Mouse (Mus musculus) 3134 (cell line): ENCODE results near the gene Cav1.

Experiments
- DNase-seq: peaks from one replicate; pipeline ENCODE4 v3.0.0-alpha.2; 2011; ENCODE audit warnings: low spot score; ENCODE audit not compliant: insufficient read length; ENCODE audit errors: extremely low read depth

The Cav1 gene

DNA sequence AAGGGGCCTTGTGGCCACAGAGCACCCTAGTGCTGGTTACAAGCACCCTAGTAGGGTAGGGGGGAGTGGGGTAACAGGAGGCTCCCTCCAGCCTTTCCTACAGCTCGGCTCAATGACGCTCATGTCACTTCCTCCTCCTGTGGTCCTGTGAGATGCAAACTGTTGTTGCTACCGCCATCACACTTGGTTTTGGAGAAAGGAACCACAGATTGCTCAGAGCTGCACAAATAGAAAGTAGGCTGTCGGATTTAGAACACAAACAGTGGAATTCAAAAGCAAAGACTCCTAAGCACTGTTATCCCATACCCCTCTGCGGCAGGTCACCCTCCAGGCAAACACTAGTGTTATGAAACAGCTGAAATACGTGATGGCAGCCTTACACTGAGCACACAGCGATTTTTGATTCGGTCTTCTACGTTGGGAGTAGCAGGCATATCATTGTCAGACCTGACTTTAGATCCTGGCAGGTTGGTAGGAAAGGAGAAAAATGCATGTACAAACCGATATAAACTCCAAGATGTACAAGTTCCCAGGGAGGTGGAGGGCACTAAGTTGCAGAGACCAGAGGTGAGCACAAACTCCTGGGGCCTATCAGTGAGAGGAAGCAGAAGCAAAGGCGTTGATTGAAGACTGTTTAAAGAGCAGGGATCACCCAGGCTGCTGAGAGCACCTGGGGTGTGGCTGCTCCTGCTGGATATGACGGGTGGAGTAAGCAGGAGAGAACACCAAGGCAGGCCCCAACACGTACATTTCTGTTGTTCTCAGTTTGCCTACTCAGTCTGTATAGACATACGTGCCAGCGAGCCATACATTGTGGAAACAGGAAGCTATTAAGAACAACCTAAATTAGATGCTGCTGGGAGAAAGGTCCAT is 10.4 kb downstream of the Cav1 start:
- no peak for DNase-seq

DNA sequence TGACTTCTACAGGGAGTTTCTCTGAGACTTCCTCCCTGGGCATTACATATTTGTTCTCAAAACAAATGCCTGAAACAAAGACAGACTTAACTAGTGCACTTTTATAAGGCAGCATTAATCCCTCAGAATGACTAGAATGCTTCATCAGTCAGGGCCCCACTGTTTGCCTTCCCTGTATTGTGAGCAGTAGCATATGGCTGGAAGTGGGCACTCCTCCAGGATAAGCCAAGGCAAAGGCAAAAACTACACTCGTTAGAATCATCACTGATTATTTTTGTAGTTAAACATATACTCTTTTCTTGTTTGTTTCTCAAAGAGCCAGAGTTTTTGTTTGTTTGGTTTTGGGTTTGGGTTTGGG is 11.0 kb downstream of the Cav1 start:
- no peak for DNase-seq

DNA sequence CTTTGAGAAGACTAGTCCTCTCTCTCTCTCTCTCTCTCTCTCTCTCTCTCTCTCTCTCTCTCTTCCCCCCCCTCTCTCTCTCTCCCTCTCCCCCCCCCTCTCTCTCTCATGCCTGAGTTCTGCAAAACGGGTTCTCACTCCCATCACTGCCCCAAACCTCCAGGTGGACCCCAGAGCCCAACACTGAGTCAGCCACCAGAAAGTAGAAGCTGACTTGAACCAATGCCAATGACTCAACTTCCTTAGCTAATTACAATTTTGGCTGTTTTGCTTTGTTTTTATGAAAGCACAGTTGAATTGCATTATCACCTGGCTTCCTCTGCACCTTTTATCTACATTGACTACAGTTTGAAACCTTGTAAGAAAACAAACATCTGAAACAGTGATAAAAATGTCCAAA is 11.8 kb downstream of the Cav1 start:
- DNase-seq = peak; percentile 22

DNA sequence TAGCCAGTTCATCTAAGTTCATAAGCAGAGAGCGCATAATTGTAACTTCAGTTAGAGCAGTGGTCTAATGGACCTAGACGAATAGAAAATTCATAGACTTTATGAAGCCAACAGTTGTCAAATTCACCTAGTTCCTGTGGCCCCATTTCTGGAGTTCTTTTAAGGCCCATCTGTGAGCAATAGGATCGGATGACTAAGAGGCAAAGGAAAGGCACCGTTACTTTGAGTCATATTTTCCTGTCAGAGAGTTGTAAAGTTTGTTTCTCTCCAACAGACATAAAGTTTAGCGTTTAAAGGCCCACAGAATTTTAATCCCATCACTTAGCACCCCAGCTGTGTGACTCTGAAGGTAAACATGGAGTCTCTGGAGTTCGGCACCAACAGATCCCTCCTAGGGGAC is 15.8 kb downstream of the Cav1 start:
- DNase-seq = no peak

DNA sequence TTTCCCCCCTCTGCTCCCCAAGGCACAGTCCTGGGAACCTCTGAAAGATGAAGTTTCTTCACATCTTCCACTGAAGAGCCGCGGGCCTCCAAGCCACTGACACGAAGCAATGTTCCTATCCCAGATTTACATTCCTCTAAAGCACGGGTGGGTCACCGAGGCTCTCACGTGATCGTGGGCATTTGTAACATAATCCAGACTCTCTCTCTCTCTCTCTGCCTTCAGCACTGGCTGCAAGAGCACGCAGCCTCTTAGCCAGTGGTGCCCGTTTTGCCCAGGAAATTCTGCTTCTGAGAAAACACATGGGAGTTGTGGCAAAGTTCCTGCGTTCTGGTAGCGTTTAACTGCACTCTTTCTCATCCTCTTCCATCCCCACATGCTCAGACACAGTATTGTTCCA is 21.1 kb downstream of the Cav1 start:
- no peak for DNase-seq

DNA sequence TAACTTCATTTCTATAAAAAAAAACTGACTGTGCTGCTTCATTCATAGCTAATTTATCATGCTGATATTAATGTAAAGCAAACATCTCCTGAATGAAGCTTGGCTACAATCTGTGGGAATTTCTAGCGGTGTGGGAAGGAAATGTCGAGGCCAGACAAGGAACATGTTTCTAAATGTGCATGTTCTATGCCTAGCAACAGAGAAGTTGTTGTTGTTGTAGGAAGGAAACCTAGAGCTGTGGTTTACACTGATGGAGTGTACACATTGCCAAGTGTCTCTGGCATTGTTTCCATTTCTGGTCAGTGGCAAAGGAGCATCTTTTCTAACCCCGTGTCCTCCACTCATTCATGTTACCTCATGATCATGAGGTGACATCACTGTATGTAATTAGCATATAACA is 23.7 kb downstream of the Cav1 start:
- DNase-seq = no peak

DNA sequence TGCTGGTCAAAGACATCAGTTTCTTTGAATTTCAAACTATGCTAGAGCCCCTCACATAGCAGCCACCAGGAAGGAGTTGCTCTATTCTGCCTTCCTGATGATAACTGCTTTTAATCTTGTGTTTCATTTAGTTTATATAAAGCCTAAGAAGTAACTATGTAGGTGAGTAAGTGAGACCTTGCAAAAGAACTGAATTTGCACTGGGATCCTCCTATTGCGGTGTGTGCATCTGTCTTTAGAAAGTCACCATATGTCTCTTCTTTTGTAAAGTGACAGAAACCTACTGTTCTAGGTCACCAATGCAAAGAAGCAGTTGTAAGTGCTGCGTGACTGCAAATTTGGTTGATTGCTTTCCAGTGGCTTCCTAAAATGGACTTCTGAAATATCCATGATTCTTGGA is 31.6 kb downstream of the Cav1 start:
- no peak for DNase-seq

- no peak for DNase-seq
These were observed 34.3 kb downstream of the Cav1 start for GRCm38 (mm10) chr6:17340406-17340805.

- DNase-seq = peak; percentile 46
These were observed 41.9 kb downstream of the Cav1 start for GRCm38 (mm10) chr6:17348011-17348410.

DNA sequence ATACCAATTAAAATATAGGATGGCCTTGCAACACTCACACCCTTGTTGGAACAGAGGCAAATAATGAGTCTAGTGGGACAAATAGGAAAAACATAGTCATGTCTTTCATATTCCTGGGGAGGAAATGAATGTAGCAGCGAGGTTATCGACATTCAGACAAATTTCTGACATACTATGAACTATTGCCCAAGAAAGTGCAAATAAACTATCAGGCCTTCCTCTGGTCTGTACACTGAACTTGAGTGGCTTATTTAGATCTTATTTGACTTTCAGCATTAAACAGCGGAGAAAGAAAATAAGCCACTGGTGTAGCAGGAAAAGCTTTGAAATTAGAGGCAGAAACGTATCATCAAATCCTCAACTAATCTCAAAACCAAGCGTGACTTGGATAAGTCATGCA is 44.7 kb downstream of the Cav1 start:
- DNase-seq = no peak

GRCm38 (mm10) chr6:17358896-17359690 is 53.0 kb downstream of the Cav1 start:
- peak; percentile 65 for DNase-seq

GRCm38 (mm10) chr6:17362771-17363170 is 56.6 kb downstream of the Cav1 start:
- DNase-seq = no peak

DNA sequence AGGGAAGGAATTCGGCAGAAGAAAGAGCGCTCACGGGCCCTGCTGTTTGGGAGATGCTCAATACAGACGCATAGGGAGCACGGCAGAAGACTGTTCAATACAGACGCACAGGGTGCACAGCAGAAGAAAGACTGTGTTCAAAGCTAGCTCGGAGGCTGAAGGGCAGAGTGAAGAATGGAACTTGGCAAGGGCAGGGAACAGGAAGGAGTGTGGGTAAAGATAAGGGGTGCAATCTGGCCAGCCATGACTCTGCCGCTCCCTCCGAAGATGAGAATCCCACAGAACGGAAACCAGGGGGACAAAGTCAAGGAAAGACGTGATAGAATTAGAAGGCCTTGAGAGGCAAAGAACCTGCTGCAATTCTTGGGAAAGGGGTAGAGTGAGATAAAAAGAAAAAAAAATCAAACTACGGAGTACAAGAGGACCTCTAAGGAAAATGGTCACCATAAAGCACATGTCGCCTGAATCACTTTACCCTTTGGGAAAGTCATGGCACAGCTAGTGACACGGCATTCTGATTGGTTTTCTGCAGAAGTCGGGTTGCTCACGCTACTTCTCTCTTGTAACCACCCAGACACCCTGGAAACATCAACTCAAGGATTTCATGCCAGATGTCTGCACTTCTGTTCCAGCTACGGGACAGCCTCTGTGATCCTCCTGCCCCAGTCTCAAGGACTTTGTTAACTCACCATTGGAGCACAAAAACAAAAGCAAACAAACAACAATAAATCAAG is 57.5 kb downstream of the Cav1 start:
- no peak for DNase-seq

DNA sequence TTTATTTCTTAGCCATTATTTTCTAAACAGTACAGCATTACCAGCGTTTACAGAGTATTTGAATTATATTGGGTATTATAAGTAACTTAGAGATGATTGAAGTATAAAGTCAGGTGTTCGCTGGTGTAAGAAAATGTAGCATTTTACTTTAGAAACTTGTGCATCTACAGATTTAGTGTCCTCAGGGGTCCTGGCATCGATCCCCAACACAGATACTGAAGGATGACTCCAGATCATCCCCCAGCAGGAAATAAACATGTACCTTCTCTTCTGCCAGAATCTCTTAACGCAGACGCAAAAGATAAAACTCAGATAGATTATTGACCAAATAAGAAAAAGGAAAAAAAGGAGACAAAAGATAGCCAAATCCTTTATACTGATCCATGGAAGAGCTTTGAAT is 68.2 kb downstream of the Cav1 start:
- no peak for DNase-seq

DNA sequence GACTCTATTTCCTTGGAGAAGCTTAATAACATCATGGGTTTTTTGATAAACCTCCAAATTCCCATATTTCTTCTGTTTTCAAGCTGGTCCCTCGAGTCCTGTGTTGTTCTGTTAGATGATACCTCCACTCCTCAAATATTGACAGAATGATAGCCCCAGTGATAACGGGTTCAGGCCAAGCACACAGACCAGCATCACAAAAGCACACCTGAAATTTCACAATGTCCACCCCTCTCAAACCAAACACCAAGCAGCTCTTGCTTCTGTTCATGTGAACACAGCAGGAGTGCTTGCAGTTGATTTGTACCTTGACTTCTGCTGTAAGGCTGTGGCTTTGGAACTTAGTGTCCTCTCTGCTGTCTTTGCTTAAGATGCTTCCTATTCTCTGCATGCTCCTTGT is 71.2 kb downstream of the Cav1 start:
- DNase-seq = no peak

- no peak for DNase-seq
These were observed 74.0 kb downstream of the Cav1 start for GRCm38 (mm10) chr6:17380102-17380501.

DNA sequence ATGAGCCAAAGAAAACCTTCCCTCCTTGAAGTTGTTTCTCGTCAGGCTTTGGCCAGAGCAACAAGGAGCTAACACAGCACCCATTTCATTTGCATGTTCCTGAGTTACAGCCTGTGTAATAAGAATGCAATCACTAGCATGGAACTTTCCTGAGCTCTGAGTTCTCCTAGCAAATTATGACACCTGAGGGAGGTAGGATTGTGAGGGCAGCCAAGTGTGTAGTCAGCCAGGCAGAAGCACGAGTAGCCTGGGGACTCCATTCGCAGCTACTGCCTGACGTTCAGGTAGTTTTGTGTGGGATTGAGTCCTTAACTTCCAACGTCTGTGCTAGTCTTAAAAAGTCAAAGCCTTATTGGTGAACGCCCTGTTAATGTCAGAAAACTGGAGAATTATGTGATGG is 75.6 kb downstream of the Cav1 start:
- DNase-seq = no peak

DNA sequence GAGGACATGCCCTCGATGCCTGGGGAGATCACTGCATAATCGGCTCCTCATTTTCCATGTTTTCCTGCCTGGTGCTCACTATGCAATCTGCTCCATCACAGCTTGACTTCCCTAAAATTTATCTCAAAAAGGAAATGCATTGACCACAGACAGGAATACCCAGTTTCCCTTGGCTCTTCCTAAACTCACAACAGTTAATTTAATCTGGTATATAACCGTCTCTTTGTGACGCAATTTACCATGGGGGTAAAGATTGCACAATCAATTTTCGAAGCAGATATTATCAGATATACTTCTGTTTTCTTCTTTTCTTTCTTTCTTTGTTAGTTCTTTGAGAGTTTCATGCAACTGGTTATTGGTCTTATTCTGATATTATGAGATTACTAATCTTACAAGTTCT is 79.4 kb downstream of the Cav1 start:
- DNase-seq = no peak

DNA sequence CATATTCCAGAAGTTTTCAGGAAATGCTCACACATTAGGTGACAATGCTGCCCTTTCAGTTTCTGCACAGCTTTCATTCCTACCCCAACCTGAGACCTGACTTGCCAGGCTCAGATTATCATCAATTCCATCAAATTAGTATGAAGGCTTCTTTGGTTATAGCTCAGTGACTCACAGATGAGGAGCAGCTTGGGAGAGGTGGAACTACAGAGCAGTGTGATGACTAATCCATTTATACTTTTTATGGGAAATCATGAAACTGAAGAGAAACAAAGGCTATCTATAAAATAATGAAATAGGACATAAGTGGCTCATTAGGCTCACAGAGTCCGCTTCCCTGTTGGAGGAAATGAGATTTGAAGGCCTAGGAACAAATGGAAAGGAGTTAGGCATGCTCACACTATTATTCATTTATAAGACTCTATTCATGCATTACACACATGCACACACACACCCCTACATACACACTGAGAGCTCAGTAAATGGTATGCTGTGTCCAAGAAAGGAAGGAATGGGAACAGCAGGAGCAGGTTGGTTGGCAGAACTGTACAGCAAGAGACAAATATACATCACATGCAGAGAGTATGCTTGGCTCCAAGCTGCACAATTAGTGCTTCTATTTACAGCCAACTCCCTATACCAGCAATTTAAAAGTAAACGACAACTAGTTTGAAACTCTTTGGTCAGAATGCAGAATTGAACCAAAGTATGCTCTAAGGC is 82.0 kb downstream of the Cav1 start:
- peak; percentile 28 for DNase-seq
